Comparison of ENCODE assay signal across 30 mouse cellular contexts in genomic region chr5:25738448-25738847, GRCm38 (mm10). TPM values are rescaled to one million over a fixed set of nuclear protein-coding genes. Genes with fewer than 3 reads are reported as not detected.
DNase-seq lines count a peak whose midpoint lies in the region; ATAC-seq and TF ChIP-seq lines count a peak whose summit lies in the region.
"Had no signal": no experiment of that assay in that cellular context is flagged by ENCODE, and none has a peak within 500 bp of the region (broad histone marks: within the 10 kb centered on the region; RNA-seq: fewer than 3 reads in every experiment).

No protein-coding gene starts in this region.

- 36% methylated on average over 3 of the region's 3 CpGs for WGBS in forebrain, embryonic 12.5 days
- WGBS in forebrain, postnatal 0 days = 12% methylated on average over 3 of the region's 3 CpGs
- WGBS in hindbrain, embryonic 11.5 days = 75% methylated on average over 3 of the region's 3 CpGs

- H3K9me3 ChIP-seq in G1E (replicated peaks) = no peaks in the 10 kb centered on the region
- no peaks in the 10 kb centered on the region for H3K9me3 ChIP-seq in forebrain, embryonic 12.5 days
- no peaks in the 10 kb centered on the region for H3K9me3 ChIP-seq in forebrain, postnatal 0 days (ENCODE audit: low read length)
- H3K9me3 ChIP-seq in hindbrain, embryonic 11.5 days (ENCODE audit: control insufficient read depth, low read length) = no peaks in the 10 kb centered on the region
- H3K9me3 ChIP-seq: heart, embryonic 10.5 days; heart, embryonic 15.5 days; hindbrain, embryonic 12.5 days; intestine, embryonic 15.5 days; limb, embryonic 15.5 days; liver, embryonic 13.5 days had no signal

- peak; percentile 50 for DNase-seq in adrenal gland, adult 2 months
- DNase-seq in adrenal gland, postnatal 14 days = no peak
- DNase-seq in G1E (ENCODE audit: low spot score) = peak; percentile 19
- peak; percentile 34 for DNase-seq in forebrain, postnatal 0 days
- no peak for DNase-seq in hindbrain, embryonic 11.5 days (ENCODE audit: low spot score)
- no peak for DNase-seq in kidney, postnatal 14 days
- DNase-seq in kidney, adult 9 months = no peak
- DNase-seq: adrenal gland, postnatal 10 days; cerebellum, adult 11-12 months; cerebellum, postnatal 14 days; gastrocnemius, postnatal 10 days; kidney, adult 2 months; layer of hippocampus, postnatal 36 days; left cerebral cortex, postnatal 4 days; liver, embryonic 13.5 days; lung, adult 2 months; lung, postnatal 10 days; right cerebral cortex, postnatal 4 days; thymus, adult 18-20 months had no signal

- H3K36me3 ChIP-seq in G1E (replicated peaks) = no peaks in the 10 kb centered on the region
- H3K36me3 ChIP-seq in forebrain, embryonic 12.5 days (replicated peaks) = no peaks in the 10 kb centered on the region
- H3K36me3 ChIP-seq in forebrain, postnatal 0 days (ENCODE audit: insufficient read depth) = no peaks in the 10 kb centered on the region
- no peaks in the 10 kb centered on the region for H3K36me3 ChIP-seq in hindbrain, embryonic 11.5 days (ENCODE audit: control insufficient read depth, insufficient read depth, low read length)
- H3K36me3 ChIP-seq: heart, embryonic 10.5 days; heart, embryonic 15.5 days; hindbrain, embryonic 12.5 days; intestine, embryonic 15.5 days; limb, embryonic 15.5 days; liver, embryonic 13.5 days had no signal

- ATAC-seq in G1E (ENCODE audit: extremely low read depth, insufficient number of reproducible peaks, low FRiP score, poor library complexity, severe bottlenecking) = no peak; the same call in 1 of the 2 replicates
- ATAC-seq in forebrain, embryonic 12.5 days (ENCODE audit: low FRiP score) = peak; percentile 93; the same call in 1 of the 2 replicates
- ATAC-seq in forebrain, postnatal 0 days = peak; percentile 42
- no peak for ATAC-seq in hindbrain, embryonic 11.5 days (ENCODE audit: low FRiP score)
- ATAC-seq: hindbrain, postnatal 0 days; intestine, embryonic 15.5 days; midbrain, embryonic 16.5 days had no signal

- H3K9ac ChIP-seq in forebrain, embryonic 12.5 days = no peak overlapping the region
- no peak overlapping the region for H3K9ac ChIP-seq in forebrain, postnatal 0 days
- no peak overlapping the region for H3K9ac ChIP-seq in hindbrain, embryonic 11.5 days (ENCODE audit: low read depth, low read length)
- H3K9ac ChIP-seq: heart, embryonic 15.5 days; hindbrain, embryonic 12.5 days; intestine, embryonic 15.5 days; limb, embryonic 15.5 days; liver, embryonic 13.5 days had no signal

- H3K4me1 ChIP-seq in G1E (ENCODE audit: insufficient read depth, low read depth, low read length) = peaks cover 64% of the 10 kb centered on the region
- H3K4me1 ChIP-seq in forebrain, embryonic 12.5 days = no peaks in the 10 kb centered on the region
- no peaks in the 10 kb centered on the region for H3K4me1 ChIP-seq in forebrain, postnatal 0 days (ENCODE audit: insufficient read depth)
- no peaks in the 10 kb centered on the region for H3K4me1 ChIP-seq in hindbrain, embryonic 11.5 days (replicated peaks; ENCODE audit: control insufficient read depth, insufficient read depth, low read length)
- H3K4me1 ChIP-seq: heart, embryonic 10.5 days; heart, embryonic 15.5 days; hindbrain, embryonic 12.5 days; intestine, embryonic 15.5 days; limb, embryonic 15.5 days; liver, embryonic 13.5 days had no signal

- no peak for TF ChIP-seq CTCF in G1E (IDR thresholded peaks at IDR 0.05; ENCODE audit: low read depth, low read length)
- TF ChIP-seq CTCF in forebrain, postnatal 0 days (IDR thresholded peaks at IDR 0.05; ENCODE audit: low read depth) = no peak

- no peak overlapping the region for H3K4me2 ChIP-seq in forebrain, embryonic 12.5 days
- H3K4me2 ChIP-seq in forebrain, postnatal 0 days (ENCODE audit: low read depth) = no peak overlapping the region
- no peak overlapping the region for H3K4me2 ChIP-seq in hindbrain, embryonic 11.5 days (replicated peaks; ENCODE audit: low read depth, low read length)
- H3K4me2 ChIP-seq: heart, embryonic 15.5 days; hindbrain, embryonic 12.5 days; intestine, embryonic 15.5 days; limb, embryonic 15.5 days; liver, embryonic 13.5 days had no signal

- H3K27ac ChIP-seq in forebrain, embryonic 12.5 days = no peak overlapping the region
- no peak overlapping the region for H3K27ac ChIP-seq in forebrain, postnatal 0 days (ENCODE audit: low read depth, low read length)
- H3K27ac ChIP-seq in hindbrain, embryonic 11.5 days (ENCODE audit: low read depth, low read length) = no peak overlapping the region
- H3K27ac ChIP-seq: heart, embryonic 10.5 days; heart, embryonic 15.5 days; hindbrain, embryonic 12.5 days; hindbrain, postnatal 0 days; intestine, embryonic 15.5 days; kidney, postnatal 0 days; limb, embryonic 15.5 days; liver, embryonic 13.5 days; stomach, postnatal 0 days had no signal

- no peak overlapping the region for H3K4me3 ChIP-seq in G1E (ENCODE audit: low read depth, low read length)
- no peak overlapping the region for H3K4me3 ChIP-seq in forebrain, embryonic 12.5 days (replicated peaks)
- no peak overlapping the region for H3K4me3 ChIP-seq in forebrain, postnatal 0 days (ENCODE audit: low read depth, low read length)
- no peak overlapping the region for H3K4me3 ChIP-seq in hindbrain, embryonic 11.5 days (ENCODE audit: low read depth, low read length)
- H3K4me3 ChIP-seq: heart, embryonic 10.5 days; heart, embryonic 15.5 days; hindbrain, embryonic 12.5 days; intestine, embryonic 15.5 days; limb, embryonic 15.5 days; liver, embryonic 13.5 days had no signal

- H3K27me3 ChIP-seq in G1E (ENCODE audit: insufficient read depth, low read length) = peaks cover 5% of the 10 kb centered on the region; the same call in 1 of the 2 replicates
- no peaks in the 10 kb centered on the region for H3K27me3 ChIP-seq in forebrain, embryonic 12.5 days
- no peaks in the 10 kb centered on the region for H3K27me3 ChIP-seq in forebrain, postnatal 0 days (ENCODE audit: insufficient read depth, low read length)
- H3K27me3 ChIP-seq in hindbrain, embryonic 11.5 days (ENCODE audit: control insufficient read depth, insufficient read depth, low read length) = no peaks in the 10 kb centered on the region
- H3K27me3 ChIP-seq: heart, embryonic 15.5 days; hindbrain, embryonic 12.5 days; intestine, embryonic 15.5 days; limb, embryonic 15.5 days; liver, embryonic 13.5 days had no signal

RNA-seq across cellular contexts. Expression of gene Actr3b, which starts 21.3 kb away (rescaled TPM):
- total RNA-seq in adrenal gland, adult 2 months (2021) = 1 to 10 TPM; 6.2 to 9.3 TPM
- polyA plus RNA-seq in adrenal gland, adult 2 months (2012; rRNA removed) = 1.7 and 1.8 TPM in 2 replicates
- 10.2 and 11.0 TPM in 2 replicates for total RNA-seq in adrenal gland, postnatal 14 days (2021)
- total RNA-seq in G1E (2014; fragmentation: Nextera tagmentation) = 13.5 and 14.5 TPM in 2 replicates
- total RNA-seq in G1E (2017) = 7.7 and 8.3 TPM in 2 replicates
- 5.6 and 7.5 TPM in 2 replicates for polyA plus RNA-seq in G1E (2012)
- 19.5 and 20.2 TPM in 2 replicates for polyA plus RNA-seq in forebrain, embryonic 12.5 days (2016; fragmentation: Nextera tagmentation; extraction: Ambion mirVana)
- 31.4 and 45.5 TPM in 2 replicates for total RNA-seq in forebrain, postnatal 0 days (2014; rRNA removed)
- 90.9 and 107 TPM in 2 replicates for polyA plus RNA-seq in forebrain, postnatal 0 days (2015; fragmentation: Nextera tagmentation; extraction: Ambion mirVana)
- 8.0 and 9.9 TPM in 2 replicates for polyA plus RNA-seq in hindbrain, embryonic 11.5 days (2014; fragmentation: Nextera tagmentation; extraction: Ambion mirVana)
- total RNA-seq: granulocyte monocyte progenitor cell, adult 5-6 weeks had no signal

RNA-seq across cellular contexts. Expression of gene Xrcc2, which starts 32.8 kb away (rescaled TPM):
- 1 to 10 TPM; 2.6 to 4.8 TPM for total RNA-seq in adrenal gland, adult 2 months (2021)
- polyA plus RNA-seq in adrenal gland, adult 2 months (2012; rRNA removed) = 2.5 and 3.0 TPM in 2 replicates
- 5.1 and 6.0 TPM in 2 replicates for total RNA-seq in adrenal gland, postnatal 14 days (2021)
- 36.2 and 37.0 TPM in 2 replicates for total RNA-seq in G1E (2014; fragmentation: Nextera tagmentation)
- total RNA-seq in G1E (2017) = 23.6 and 28.6 TPM in 2 replicates
- polyA plus RNA-seq in G1E (2012) = 11.3 and 16.1 TPM in 2 replicates
- 14.0 and 18.1 TPM in 2 replicates for polyA plus RNA-seq in forebrain, embryonic 12.5 days (2016; fragmentation: Nextera tagmentation; extraction: Ambion mirVana)
- 7.3 and 7.6 TPM in 2 replicates for total RNA-seq in forebrain, postnatal 0 days (2014; rRNA removed)
- polyA plus RNA-seq in forebrain, postnatal 0 days (2015; fragmentation: Nextera tagmentation; extraction: Ambion mirVana) = 3.3 and 4.1 TPM in 2 replicates
- 7.9 and 10.2 TPM in 2 replicates for polyA plus RNA-seq in hindbrain, embryonic 11.5 days (2014; fragmentation: Nextera tagmentation; extraction: Ambion mirVana)

Comparison
In these comparisons a context has a peak if more than half of its experiments do, and no peak if none do; other contexts are left out.
1. DNase-seq: peak in adrenal gland, adult 2 months (single experiment), G1E (single experiment) and forebrain, postnatal 0 days (single experiment); none in adrenal gland, postnatal 14 days (single experiment), hindbrain, embryonic 11.5 days (single experiment), kidney, postnatal 14 days (single experiment) and kidney, adult 9 months (single experiment).
2. ATAC-seq: peak in forebrain, embryonic 12.5 days (single experiment) and forebrain, postnatal 0 days (single experiment); none in G1E (single experiment) and hindbrain, embryonic 11.5 days (single experiment).